Mouse (Mus musculus) heart, adult 9 months (tissue): ENCODE measurements around the gene Rbbp5.
A peak's percentile ranks its signal among the peaks of the same experiment; 100 is the strongest.
"Not testable (repeated sequence)": the region's sequence is repeated elsewhere in the genome, so short reads cannot be mapped to it uniquely, and the experiment has no call there.

ENCODE experiments used
- DNase-seq, 2 experiments: peaks; one replicate each; pipeline ENCODE4 v3.0.0; 2022; ENCODE audit warnings: low spot score in 2 of 2

Rbbp5 gene

DNA sequence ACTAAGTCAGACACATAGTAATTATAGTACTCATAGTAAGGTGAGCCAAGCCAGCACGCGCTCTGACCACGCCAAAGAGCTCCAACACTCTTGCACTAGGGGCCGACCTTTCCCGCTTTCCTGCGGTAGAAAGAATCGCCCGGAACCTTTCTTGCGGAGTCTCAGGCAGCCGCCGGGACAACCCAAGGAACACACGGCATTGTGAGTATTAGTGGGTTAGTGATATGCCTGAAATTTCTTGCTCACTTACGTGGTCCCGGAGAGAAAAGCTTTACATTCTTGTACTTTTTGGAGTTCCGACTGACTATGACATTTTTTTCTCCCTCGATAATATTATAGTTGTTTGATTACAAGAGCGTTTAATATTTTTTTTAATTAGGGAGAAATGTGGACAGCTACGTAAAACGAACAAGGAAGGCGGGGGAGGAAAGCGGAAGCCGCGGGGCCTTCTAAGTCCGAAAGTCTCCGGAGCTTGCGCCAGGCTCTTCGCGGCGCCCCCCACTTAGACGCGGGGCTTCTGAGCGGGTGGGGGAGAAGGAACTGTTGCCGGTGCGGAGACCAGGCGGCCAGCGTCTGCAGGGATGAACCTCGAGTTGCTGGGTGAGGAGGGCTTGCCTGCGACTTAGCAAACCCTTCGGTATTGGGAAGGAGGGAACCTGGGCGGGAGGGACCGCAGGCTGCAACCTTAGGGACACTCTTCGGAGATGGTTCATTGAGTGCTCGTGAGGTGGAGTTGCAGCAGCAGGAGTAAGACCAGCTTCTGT, at the start of gene Rbbp5:
Rbbp5 (plus strand) TSS at position 438 of the 764 bp plus-strand sequence.
- DNase-seq = peak; percentile 79 to 90

DNA sequence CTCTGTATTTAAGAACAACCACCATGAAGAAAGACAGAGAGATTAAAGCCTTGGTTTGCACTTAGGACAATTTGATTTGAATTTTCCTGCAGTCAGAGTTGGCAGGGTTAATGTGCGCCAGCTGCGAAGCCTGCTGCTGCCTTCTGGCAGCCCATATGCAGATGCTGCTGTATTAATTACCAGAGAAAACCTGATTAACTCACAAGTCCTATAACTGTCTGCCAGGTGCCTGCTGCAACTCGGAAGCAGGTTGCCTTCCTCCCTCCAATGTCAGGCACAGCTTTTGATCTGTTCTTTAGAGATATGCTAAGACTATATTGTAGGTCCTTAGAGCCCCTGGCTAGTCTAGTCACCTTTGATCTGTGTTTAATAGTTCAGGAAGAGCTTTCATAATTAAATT, 46.3 kb upstream of the Rbbp5 start:
- DNase-seq = no peak

DNA sequence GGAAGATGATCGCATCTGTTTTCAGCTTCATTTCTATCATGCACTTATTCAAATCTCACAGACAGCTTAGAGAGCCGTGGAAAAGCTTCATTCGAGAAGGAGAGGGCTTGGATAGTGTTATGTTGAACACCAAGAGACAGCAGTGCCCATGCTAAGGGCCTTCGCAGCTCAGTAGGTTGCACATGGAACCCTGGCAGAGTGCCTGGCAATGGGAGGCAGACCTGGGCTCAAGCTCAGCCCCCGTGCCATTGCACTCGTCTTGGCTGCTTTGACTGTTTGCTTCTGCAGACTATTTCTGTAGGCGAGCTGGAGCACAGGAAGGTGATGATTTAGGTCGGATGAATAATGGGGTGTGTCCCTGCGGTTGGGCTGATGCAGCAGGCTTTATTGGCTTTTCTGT, 45.4 kb upstream of the Rbbp5 start:
- peak in 1 of 2 experiments; percentile 10 for DNase-seq

DNA sequence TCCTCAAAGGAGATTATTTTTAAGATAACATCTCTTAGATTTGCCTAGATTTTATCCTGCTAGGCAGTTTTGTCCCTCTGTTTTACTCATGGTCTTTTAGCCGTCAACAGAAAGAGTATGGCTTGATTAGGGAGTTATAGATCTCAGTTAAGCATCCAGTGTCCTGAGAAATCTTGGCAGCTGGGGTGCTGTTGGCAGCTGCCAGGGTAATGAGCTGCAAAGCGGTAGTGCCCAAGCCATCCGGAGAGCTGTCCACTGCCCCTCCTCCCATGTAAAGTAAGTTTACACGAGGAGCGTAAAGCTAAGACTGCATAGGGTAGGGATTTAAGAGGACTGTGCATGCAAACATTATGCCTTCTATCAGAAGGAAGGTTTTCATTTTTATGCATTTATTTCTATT, 43.8 kb upstream of the Rbbp5 start:
- DNase-seq = no peak

DNA sequence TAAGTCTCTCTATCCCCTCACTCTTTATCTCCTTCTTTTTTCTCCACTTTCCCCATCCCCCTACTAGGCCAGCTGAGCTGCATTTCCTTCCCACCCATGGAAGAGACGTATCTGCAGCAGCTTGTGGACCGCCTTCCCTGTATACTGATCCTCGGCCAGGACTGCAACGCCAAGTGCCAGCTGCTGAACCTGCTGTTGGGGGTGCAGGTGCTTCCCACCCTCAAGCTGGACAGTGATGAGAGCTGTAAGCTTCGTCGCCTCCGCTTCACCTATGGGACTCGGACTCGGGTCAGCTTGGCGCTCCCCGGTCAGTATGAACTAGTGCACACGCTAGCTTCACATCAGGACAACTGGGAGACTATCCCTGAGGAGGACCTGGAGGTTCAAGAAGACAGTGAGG, 43.1 kb upstream of the Rbbp5 start:
- DNase-seq = no peak

DNA sequence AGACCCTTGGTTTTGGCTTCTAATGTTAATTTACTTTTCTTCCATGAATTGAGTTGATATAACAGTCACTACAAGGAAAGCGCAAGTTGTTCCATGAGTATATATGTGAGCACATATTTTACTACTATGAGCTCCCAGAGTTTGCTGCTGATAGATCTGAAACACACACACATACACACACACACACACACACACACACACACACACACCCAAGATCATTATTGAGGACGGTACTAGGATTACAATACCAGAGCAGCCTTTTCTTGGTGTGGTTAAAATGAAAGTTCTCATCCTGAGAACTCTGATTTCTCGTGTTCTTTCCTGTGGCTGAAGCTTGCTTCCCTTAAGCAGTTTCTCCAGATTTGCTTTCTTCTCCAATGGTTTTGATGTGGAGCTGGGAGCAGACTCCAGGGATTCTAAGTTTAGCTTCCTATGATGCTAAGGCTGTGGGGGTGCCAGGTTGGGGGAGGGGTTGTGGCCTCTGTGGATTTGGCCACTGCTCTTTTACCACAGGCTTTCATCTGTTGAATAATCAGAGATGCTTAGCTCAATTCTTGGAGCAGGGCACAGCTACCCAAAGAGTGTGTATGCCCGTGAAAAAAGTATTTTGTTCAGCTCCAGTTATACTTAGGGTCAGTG, 40.7 kb upstream of the Rbbp5 start:
- peak; percentile 17 to 56 for DNase-seq

DNA sequence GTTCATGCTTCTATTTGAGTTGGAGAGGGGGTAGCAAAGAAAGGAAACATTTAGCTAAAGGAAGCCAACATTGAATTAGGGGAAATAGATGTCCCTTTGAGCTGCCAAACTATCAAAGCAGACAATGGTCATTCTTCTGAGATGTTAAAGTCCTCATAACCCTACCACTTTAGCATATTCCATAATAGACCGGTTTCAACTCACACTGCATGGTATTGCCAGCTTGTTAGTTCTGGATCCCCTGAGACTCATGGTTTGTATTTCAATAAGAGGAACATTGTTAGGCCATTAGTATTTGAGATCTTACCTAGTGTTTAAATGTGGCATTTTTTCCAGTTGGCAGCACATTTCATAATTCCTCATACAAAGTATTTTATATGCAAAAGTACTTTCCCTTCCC, 40.2 kb upstream of the Rbbp5 start:
- peak in 1 of 2 experiments; percentile 54 for DNase-seq

DNA sequence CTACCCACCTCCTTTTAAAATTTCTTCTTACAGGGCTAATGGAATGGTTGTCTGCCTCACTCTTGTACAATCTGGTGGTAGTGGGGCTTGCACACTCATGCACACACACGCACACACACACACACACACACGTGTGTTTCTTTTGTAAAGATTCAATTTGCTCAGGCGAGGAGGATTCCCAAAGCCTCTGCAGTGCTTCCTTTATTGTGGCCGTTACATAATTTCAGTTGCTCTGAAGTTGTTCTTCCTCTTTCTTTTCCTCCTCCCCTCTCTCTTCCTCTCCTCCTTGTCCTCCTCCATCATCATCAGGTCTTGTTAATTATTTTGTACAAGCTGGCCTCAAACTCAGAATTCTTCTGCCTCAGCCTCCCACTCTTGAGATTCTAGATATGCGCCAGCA, 39.8 kb upstream of the Rbbp5 start:
- DNase-seq = no peak

DNA sequence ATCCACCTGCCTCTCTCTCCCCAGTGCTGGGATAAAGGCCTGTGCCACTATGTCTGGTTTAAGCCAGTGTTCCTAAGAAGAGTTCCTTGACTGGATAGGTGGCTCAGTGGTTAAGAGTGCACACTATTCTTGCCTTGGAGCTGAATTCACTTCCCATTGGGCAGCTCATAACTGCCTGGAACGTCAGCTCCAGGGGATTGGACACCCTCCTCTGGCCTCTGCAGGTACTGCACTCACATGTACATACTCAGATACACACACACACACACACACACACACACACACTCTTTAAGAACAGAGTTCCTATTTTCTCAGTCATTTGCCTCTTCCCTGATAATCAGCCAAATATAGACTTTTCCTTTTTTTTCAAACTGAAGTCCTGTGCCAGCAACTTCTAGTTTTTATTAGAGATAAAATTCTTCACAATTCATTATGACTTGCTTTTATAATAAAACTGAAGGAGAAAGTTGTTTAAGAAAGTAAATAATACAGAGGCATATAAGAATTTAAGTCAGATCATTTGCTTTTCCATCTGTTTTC, 36.2 kb upstream of the Rbbp5 start:
- no peak for DNase-seq

DNA sequence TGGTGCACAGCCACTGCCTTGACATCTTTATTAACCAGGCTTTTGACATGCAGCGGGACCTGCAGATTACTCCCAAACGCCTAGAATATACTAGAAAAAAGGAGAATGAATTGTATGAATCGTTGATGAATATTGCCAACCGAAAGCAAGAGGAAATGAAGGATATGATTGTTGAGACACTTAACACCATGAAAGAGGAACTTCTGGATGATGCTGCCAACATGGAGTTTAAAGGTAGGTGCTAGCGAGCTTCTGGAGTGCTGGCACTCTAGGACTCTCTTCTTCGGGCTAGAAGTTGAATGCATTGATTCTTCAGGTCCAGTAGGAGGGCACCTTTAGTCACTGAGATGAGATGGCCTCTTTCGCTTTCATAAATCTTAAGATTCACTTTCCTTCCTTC, 27.4 kb upstream of the Rbbp5 start:
- no peak for DNase-seq

DNA sequence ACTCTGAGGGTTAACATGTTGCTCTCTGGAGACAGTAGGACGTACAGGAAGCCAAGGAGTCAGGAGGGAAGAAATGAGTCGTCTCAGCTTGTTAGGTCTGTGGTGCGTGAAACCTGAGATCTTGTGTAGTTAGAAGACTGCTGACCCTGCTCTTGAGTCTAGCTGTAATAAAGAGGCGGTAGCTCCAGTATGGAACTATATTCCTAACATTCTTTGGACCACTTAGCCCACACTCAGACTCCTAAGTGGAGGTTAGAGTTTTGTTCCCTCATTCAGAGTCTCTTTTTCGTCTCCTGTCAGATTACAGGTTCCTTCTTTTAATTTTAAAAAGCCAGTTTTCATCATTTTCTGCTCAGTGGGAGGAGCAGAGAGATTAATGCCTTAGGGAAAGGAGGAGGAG, 12.5 kb upstream of the Rbbp5 start:
- no peak for DNase-seq

DNA sequence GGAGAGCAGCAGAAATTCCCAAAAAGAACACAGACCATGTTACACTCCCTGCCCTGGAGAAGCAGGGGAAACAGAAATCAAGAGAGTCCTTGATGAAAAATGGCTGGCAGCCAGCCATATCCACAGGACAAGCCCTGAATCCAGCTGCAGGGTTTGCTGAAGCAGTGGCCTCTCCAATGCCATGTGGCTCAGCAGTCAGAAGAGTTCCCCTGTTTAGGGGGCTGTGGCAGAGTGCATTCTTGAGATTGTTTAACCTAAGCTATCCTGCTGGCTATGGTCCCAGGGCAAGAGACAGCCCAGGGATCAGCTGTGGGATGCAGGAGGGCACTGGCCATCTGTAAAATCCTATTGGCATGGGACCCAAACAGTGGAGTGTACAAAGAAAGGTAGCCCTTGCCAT, 8.2 kb upstream of the Rbbp5 start:
- DNase-seq = no peak

DNA sequence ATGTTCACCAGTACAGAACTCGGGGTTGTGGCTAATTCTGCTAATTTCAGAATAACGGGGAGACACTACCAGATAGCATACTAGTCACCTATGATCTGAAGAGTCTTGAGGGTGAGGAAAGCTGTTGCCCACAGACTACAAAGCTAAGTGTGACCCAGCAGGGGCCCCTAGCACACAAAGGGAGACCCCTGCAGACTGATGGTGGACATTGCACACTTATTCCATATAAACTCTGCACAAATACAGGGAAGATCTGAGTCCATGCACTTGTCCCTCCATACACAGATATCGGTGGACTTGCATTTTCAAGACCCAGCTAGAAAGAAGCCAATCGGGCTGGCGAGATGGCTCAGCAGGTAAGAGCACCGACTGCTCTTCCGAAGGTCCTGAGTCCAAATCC, 7.6 kb upstream of the Rbbp5 start:
- no peak for DNase-seq

DNA sequence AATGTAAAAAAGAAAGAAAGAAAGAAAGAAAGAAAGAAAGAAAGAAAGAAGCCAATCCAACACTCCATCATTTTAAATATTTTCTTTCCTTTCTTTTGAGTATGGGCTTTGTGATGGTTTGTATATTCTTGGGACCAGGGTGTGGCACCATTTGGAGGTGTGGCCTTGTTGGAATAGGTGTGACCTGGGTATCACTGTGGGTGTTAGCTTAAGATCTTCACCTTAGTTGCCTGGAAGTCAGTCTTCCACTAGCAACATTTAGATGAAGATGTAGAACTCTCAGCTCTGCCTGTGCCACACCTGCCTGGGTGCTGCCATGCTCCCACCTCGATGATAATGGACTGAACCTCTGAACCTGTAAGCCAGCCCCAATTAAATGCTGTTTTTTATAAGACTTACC, 7.1 kb upstream of the Rbbp5 start:
- not testable (repeated sequence) for DNase-seq

DNA sequence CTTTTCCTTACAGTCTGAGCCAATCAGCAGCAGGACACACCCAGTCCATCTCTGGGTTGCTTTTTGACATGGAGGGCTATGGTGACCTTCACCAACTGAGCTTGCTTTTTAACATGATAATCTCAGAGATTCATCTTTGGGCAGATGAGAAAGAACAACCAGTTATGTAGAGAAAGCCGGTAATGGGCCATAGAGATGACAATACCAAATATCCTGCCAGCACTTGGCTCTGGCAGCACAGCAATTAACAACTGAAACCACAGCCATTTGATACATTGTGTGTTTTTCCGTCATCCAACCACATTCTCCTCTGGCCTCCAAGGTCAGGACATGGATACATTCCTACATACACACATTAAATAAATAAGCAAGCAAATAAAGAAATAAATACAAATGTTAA, 6.1 kb upstream of the Rbbp5 start:
- no peak for DNase-seq

DNA sequence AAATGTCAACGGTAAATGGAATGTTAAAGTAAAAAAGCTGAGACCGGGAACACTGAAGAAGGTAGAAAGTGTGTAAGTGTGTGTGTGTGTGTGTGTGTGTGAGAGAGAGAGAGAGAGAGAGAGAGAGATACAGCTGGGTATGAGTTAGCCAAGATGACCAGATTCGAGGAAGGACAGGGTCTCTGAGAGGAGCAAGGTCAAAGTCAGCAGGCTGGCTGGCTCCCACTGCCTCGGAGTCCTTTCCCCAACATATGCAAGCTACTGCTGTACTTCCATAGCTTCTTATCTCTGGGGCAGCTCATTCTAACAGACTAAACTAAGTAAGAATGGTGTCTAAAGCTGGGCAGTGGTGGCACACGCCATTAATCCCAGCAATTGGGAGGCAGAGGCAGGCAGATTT, 5.7 kb upstream of the Rbbp5 start:
- no peak for DNase-seq

DNA sequence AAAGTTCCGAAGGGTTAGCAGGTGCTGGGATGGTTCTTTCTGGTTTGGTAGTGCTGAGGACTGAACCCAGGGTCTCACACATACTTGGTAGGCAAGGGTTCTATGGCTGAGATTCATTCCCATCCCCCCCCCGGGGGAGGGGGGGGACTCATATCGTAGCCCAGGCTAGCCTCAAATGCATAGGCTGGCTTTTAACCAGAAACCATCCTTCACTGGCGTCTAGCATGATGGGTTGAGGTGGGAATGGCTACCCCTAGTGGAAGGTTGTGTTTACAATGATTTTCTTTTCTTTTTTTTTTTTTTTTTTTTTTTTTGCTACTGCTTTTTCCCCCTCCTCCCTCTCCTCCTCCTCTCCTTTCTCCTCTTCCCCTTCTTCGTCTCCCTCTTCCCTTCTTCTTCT, 4.6 kb upstream of the Rbbp5 start:
- DNase-seq = no peak

DNA sequence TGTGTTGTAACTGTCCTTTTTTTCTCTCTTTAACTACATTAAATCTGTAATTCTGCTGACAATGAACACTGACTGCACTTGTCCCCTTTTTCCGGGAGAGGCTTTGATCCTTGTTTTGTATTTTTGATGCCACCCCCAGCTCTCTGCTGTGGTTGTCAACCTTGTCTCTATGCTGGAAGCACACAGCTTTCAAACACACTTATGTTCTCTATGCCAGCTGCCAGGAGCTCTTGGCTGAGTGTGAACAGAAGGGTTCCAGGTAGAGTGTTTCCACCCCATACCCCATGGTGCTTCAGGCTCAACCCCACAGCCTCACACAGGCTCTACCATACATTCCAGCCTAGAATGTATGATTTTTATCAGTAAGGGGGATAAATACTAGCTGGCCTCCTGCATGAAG, 2.7 kb upstream of the Rbbp5 start:
- no peak for DNase-seq

DNA sequence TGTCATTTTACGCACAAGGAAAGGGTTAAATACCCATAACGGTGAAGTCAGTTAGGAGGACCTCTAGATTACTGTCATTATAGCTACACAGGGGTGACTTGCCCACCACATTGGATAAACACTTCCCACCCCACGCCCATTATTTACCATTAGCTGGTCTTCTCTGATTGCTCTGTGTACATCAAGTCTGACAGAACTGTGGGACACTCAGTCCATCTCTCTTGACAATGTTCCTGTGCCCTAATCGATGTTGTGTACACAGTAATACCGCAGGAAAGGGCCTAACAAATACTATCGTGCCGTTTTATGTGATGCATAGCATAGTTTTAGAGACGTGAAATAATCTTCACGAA, 614 bp upstream of the Rbbp5 start:
- no peak for DNase-seq

DNA sequence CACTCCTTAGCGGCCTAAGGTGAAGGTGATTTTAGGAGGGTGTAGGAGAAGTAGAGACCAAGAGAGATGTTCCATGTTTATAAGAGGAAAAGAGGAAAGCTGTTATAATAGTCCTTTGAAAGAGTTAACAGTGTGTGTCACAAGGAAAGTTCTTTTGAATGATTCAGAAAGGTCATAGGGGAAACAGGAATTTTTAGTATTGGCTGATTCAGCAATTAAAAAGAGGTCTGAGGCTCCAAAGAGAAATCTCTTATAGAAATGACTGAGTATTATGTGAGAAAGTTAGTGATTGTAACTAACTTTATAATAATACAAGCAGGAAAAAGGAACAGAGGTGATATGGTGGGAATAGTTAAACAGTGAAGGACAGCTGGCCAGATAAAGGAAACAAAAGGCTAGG, 2.3 kb downstream of the Rbbp5 start:
- no peak for DNase-seq

DNA sequence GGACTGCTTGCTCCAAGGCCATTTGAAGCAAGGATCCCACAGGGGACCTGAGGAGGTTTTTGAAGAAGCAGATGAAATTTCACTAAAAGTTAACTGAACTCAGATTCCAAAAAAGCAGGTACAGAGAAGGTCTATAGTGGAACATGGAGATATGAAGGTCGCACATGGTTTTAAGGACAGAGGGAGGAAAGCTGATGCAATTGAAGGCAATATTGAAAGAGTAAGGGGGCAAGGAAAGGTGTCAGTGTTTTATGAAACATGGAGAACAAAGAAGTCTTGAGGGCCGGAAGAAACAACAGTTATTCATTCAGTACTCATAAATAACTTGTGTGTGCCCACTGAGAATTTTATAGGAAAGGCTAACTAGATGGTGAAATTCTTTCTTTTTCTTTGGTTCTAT, 4.5 kb downstream of the Rbbp5 start:
- DNase-seq = no peak

DNA sequence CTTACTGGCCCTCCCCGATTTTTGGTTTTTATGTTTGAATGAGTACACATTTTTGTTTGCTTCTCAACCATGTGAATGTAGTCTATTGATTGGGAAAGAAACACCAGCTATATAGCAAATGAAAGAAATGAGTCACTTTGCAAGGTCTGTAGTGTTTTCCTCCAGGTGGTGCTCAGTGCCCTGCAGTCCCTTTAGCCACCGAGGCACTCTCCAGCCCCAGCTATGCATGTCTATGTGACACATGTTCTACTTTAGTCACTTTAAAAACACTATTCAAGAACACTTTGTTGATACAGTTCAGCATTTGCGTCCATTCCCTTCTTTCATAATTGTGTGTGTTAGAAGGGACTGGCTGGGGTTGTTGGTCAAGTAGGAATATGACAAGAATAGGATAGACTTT, 6.1 kb downstream of the Rbbp5 start:
- DNase-seq = no peak

DNA sequence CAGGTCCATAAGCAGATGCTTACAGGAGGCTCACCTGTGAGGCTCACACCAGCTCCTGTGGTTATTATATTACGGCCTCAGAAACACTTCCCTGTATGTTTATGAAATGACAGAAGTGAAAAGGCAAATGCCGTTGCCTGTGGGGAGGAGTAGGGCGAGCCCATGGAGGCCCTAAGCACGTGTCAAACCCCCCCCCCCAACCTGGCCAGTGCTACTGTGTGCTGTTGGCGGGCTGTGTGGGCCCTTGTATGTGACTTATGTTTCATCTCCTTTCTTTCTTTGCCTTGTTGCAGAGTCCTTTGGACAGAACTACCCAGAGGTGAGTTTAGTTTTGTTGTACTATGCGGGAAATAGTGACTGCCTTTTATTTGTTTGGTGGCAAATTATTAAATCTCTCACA, 6.6 kb downstream of the Rbbp5 start:
- DNase-seq = no peak

DNA sequence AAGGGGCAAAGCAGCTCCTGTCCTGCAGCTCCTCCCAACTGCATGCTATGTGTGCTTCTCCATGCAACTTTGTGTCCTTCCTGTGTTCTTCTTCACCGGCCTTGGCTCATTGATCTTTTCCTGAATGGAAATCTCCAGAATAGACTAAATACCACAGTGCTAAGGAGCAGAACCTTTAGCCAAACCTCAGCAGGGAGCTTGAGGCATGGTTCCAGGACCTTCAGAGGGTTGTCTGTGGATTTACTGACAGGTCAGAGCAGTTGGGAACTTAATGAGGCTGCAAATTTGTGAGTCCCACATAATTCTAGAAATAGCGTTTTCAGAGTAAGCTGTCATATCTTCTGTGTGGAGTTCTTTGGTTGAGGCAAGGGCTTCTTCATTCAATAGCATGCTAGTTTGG, 23.4 kb downstream of the Rbbp5 start:
- DNase-seq = no peak
